Mouse (Mus musculus) kidney, adult 2 months (tissue): ENCODE data around the gene Prkn.

Experiments
- CTCF ChIP-seq: fragments of 200-500 bp; conservative IDR thresholded peaks from 2 replicates; pipeline ENCODE4 v1.5.1; 2011; ENCODE audit warnings: low read depth, mild to moderate bottlenecking, control low read depth, low read length, moderate library complexity, mixed read lengths; ENCODE audit not compliant: insufficient read depth, insufficient read length
- POLR2A ChIP-seq: fragments of 200-500 bp; IDR thresholded peaks from one replicate; pipeline ENCODE4 v1.6.1; 2011; ENCODE audit warnings: low read depth, low read length, control low read depth

- TF ChIP-seq POLR2A (no peak), CTCF (no peak)
Observed at GRCm38 (mm10) chr17:11617552-11617951, 777.4 kb downstream of the Prkn start.
